Mouse (Mus musculus): ENCODE measurements at regions not wholly inside any gene's neighbourhood (a gene's known extent, or its start where the extent isn't known, plus 50 kb on each side); places are given as distances from the start of the nearest gene placed in this dataset.

DNA sequence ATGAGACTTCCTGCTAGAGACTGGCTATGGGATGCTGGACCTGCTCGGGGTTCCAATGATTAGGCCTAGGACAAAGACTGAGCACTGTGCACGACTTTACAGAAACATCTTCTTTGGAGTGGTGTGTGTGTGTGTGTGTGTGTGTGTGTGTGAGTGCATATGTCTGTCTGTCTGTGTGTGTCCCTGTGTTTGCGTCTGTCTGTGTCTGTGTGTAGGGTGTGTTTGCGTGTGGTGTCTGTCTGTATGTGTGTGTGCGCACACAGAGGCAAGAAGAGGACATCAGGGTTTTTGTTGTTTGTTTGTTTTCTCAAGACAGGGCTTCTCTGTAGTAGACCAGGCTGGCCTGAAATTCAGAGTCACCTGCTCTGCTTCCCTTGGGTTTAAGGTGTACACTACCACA is 51.9 kb upstream of the Slco4a1 start:
- CTCF ChIA-PET = no interaction called here

DNA sequence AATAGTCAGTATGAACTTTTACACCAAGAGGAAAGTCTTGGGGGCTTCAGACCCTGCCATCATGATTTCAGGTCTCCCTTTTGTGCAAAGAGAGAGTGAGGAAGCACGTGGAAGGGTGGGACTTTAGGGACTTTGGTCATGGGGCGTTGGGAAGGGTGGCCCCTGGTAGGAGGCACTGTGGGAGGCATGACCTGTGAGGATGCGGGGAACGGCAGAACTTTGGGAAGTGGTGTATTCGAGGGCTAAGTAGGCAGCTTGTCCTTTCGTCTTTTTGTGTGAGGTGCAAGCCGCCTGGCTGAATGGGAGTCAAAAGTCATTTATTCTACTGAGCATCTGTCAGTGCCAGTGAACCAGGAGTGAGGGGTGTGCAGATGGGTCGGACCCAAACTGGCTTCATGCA is 52.4 kb upstream of the Slco4a1 start:
- CTCF ChIA-PET = no interaction called here

DNA sequence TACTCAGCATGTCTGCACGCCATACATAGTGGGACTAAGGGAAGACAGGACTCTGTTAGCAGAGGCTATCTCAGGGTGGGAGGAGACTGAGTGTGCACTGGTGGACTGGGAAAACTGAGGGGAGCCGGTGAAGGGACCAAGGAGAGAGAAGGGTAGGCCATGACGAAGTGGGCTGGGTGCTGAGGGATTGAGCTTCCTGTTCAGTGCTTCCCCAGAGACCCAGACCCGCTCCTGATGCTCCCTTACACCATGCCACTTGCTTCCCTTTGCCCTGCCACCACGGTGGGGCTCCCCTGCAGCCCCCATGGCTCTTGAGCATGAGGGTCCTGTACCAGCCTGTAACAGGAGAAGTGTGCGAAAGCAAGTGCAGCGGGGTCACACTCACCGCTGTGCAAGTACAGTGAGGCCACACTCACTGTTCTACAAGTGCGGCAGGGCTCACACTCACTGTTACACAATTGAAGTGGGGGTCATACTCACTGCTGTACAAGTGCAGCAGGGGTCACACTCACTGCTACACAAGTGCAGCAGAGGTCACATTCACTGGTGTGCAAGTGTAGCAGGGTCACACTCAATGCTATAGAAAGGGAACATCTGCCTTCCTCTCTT is 53.1 kb upstream of the Slco4a1 start:
- CTCF ChIA-PET = no interaction called here

DNA sequence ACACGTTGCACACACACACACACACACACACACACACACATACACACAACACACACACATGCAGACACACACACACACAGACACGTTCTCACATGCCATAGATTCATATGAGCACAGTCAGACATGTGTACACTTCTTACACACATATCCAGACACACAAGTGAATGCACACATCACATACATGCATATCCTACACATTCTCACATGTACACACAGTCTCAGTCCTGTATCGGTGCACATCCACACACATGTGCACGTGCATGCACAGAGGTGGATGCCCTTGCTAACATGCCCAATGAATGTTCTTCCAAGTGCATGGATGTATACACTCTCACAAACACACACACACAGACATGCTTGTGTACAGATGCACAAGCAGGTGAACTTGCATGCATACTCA is 53.6 kb upstream of the Slco4a1 start:
- CTCF ChIA-PET = no interaction called here

DNA sequence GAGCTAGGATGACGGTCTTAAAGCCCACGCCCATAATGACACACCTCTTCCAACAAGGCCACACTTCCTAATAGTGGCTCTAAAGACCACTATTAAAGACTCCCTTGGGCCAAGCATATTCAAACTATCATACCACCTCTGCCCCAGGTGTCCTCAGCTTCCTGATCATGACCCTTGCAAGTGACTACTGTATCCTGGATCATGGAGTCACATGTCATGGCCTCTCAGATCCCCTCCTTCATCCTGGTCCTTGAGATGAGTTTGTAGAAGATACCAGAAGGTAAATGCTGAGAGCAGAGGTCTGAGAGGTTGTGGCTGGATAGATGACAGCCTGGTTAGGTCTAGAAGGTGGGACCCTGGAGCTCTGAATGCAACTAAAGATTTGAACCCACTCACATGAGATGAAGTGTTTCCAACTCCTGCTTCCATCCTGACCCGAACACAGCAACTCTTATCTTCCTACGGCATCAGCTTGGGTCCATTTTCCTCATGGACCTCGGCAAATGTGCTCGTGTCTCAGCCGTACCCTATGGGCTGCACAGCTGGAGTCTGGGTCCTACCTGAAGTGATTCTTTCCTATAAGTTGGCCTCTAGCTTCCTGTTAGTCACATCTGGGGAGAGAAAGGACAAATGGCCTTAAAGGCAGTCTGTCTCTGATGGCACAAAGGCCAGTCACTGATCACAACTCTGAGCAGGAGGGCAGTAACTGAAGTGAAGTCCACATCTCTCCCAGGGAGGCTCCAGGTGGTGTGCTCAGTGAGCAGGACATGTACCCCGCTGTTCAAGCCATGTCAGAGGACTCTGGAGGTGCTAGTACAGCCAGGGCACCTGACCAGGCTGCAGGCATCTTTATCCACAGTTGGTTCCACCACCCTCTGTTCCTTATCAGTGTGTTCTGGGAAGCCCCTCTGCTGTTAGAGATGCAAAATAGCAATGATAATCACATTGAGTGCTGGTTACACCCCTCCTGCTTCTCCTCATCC is 54.3 kb upstream of the Slco4a1 start:
- CTCF ChIA-PET = no interaction called here

DNA sequence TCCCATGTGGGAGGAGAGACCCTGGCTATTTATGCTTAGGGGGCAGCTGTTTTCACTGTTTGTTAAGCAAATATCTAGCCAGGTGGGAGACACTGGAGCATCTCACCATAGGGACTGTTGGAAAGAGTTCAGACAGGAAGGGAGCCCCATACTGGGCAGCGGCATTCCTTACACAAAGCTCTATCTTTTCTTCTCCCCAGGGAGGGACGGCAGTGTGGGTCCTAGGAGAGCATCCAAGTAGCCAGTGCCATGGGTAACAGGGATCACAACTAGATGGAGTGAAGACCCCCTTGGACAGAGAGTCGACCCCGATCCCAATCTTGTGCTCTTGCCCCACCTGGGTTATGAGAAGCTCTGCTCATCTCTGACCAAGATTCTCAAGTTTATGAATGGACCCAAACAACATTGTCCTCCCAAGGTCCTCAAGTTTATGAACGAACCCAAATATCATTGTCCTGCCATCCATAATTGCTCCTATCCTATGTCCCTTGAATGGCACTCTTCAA is 55.5 kb upstream of the Slco4a1 start:
- CTCF ChIA-PET = interaction anchor here (0.5 kb wide), 1 partner anchor 51 kb away, joined by 4 read pairs; no protein-coding TSS in a partner anchor

DNA sequence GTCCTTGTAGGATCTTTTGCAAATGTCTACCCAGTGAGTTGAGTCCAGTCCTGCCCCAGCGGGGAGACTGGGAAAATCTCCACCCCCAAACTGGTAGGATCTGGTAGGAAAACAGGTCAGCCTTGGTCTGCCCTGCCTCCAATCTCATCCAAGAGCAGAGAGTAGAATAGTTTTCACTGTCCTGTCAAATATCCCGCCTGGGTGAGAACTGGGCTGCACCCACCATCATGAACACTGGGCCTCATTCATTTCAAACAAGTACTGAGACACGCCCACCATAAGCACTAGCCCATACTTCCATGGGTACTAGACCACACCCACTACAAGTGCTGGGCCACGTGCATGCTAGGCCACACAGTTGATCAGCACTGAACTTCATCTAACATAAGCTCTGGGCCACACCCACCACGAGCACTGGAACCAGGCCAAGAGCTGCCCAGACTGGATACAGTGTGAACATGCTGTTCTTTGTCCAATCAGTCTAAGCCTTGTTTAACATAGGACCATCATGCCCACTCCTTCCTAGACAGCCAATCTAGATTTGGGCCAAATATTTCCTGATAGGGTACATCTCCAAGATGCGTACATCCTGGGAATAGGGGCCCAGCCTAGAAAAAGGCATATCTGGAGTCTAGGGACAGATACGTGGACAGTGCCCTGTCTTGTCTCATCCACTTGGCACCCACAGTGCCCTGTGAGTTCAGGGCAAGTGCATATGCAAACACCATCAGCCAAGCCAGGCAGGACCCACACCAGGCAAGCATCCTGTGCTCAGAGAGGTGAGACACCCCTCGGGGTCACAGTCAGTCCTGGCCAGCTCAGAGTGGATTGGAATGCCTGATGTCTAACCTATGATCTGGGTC is 56.2 kb upstream of the Slco4a1 start:
- CTCF ChIA-PET = no interaction called here

DNA sequence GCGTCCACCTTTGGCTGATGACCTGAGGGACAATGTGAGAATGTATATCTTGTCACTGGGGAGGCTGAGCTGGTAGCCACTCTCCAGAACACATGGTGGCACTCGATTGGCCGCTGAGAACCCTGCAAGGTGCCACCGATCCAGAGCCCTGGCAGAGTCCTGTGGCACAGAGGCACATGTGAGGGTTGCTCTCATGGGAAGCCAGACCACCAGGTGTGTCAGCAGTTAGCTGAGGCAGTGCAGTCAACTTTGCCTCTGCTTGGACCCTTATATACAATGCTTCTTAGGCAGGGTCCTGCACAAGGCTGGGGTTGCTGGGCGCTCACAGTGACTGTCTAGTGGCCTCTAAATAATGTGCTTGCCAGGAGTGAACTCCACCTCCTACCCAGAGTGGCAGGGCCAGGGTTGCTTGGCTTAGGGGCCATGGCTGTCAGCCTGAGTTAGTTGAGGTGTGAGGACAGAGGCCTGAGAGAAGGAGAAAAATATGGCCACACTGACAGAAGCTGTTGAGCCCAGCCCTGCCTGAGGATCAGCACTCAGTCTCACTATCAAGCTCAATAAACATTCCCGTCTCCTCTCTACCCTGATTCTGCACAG is 57.1 kb upstream of the Slco4a1 start:
- CTCF ChIA-PET = no interaction called here

DNA sequence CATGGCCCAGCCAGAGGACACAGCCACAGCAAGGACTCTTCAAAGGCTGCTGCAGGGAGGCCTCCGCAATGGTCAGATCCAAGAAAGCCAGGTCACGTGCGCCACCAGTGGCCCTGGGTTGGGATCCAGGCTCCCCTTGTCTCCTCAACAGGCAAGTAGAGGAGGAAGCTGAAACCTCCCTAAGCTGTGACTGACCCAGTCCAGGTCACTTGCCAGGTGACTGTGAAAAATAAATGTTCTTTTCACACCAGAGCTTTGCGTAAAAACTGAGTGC is 57.6 kb upstream of the Slco4a1 start:
- CTCF ChIA-PET = no interaction called here

DNA sequence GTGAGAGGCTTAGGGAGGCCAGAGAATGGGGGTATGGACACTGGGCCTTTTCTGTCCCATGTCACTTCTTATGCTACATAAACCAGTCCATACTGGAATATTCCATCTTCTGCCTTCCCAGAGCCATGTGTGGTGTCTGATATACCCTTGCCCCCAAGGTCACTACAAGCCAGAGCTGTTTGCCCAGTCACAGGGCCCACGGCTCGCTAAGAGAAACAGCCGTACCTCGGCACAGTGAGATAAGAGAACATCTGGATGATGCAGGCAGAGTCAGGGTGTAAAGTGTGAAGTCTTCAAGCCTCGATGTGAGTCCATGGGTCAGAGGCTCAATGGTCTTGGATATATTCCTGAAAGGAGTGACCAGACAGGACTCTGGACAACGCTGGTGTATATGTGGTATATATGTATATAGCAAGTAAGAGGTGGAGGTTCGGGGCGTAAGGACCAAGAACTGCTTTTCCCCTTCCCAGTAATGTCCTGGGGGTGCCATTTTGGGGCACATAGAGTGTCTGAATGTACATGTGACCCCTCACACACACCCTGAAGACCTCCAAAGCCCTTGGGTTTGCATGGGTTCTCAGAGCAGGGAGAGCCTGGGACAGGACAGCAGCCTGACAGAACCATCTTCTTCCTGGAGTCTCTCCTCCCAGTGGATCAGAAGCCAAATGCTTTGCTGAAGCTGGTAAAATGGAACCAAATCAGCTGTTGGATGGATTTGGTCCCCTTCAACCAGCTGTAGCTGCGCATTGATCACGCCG is 58.1 kb upstream of the Slco4a1 start:
- CTCF ChIA-PET = no interaction called here

DNA sequence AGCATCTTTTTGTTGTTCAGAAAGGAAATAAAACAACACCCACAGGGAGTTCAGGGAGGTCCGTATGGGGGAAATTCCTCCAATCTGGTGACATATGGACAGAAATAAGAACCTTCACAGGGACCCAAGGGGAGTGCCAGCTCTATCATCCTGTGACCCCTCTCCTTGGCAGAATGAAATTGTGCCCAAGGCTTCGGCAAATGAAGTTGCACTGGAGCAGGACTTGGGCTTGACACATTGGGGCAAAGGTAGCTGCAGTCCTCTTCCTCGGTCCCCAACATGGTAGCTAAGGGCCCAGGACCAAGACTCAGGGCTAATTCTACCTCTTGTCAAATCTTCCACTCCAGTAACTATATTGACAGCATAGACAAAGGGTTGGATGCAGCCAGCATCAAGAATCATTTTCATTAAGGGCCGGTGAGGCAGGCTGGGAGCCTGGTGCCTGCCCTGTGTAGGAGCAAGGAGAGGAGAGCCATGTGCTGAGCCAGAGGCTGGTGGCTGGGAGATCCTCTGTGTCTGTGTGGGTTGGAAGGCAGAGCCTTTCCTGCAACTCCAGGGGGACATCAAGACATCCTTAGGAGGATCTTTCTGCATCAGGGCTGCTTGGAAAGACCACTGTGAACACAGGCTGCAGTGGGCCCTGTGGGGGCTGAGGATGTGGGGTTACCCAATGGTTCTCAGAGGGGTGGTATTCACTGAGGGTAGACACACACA is 59.2 kb upstream of the Slco4a1 start:
- CTCF ChIA-PET = interaction anchor here (0.5 kb wide), 1 partner anchor 10 kb away, joined by 4 read pairs; no protein-coding TSS in a partner anchor

DNA sequence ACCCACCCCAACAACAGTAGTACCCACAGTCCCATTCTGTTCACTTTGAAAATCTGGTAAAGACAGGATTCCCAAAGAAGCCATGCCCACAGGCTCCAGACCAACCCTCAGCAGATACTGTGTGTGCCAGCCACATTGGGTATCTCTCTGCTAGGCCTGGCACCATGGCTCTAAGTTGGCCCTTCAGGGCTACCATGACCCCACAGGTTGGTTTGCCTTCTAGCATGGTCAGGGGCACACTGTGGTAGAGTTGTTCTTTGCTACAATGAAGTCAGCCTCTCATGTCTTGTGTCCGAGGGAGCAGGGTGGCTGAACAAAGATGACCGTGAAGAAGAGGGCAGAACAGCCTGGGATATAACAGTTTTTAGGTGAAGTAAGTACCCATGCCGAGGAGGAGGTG is 59.8 kb upstream of the Slco4a1 start:
- CTCF ChIA-PET = no interaction called here

DNA sequence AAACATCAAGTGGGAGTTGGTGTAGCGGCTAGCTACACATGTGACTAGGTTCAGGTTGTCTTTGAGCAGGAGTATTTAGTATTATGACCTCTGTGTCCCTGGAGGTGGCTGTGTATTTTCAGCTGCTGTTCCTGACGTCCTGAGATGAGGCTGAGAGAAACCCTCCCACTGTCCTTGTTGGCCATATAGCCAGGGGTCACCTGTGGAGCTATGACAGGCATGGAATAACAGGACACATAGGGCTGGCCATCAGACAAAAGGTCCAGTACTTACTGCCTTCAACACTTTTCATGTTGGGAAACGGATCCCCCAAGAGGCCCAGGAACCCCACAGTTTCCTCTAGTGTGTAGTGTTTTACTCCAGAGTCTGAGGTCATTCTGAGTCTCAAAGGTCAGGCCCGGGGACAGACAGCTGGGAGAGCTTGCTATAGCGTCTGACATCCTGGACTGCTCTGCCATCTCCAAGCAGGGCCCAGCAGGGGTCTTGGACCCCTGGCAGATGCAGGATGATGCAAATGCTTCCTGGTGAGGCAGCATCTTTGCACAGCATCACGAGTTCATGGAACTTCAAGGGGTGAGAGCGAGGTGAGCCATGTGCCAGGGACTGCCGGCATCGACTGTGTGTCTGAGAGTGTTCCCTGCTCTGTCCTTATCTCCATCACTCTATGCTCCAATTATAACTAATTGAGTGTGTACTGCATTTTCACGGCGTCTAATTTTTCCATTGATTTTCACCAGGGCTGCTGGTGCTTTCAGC is 60.6 kb upstream of the Slco4a1 start:
- CTCF ChIA-PET = no interaction called here

DNA sequence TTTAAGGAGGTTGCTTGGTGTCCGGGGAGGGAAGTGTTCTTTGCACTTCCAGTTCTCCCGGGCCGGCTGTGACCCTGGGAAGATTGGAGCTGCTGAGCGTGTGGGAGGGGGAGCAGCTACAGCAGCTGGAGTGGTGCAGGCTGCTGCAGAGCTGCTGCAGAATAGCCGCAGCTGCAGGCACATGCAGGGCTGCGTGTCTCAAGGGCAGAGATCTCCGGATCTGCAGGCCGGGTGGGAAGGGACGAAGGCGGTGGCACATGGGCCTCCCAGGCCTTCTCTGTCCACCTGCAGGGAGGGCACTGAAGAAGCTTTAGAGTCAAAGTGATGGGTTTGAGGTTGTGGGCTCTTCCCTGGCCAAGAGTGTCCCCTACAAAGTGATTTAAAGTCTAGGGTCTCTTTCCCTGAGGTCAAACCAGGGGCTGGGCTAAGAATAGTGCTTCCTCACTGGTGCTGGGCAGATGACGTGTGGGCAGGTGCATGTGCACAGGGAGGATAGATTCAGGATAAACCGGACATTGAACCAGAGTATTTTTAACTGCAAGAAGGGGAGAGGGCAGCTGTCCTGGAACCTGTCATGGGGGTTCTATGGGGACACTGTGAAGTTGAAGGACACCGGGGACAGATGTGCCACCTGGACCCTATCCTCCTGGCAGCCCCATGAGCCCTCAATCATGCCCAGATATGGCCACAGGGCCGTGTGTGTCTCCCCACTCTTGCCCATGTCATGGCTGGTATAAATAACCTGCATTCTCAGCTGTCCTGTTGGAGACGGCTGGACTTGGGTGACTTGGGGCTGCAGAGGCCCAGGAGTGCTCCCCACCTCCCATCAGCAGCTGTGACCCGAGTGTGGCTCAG is 58.6 kb upstream of the Gata5 start:
- CTCF ChIA-PET = no interaction called here

DNA sequence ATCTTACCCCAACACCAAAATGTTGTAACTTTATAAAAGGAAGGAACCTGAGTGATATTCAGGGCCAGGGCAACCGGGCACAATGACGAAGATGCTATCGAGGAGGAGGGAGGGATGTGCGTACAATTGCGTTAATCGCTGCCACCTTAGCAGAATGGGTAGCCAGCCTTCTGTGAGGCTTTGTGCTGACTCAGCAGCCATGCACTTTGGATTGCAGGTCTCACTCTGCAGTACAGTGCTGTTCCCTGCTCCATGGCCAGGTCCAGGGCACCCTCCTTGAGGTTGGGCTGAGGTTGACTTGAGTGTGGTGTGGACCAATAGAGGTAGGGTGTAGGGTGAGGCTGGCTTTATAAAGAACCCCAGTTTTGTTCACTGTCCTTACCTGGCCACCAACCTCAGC is 57.8 kb upstream of the Gata5 start:
- CTCF ChIA-PET = no interaction called here

DNA sequence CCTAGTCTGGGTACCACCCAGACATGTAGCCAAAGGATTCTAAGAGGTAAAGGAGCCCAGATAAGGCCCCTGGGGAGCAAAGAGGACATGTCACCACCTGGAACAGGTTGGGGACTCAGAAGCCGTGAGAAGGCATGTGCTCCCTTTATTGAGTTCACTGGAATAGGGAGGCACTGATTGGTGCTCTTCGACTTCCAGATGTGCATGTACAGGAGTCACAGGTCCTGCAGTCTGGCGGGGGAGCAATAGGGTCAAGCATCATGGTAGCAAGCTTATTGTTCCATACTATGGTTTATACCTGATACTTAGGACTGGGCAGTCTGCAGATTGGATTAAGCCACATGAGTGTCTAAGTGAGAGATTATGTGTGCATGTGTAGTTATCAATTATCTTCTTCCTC is 56.9 kb upstream of the Gata5 start:
- CTCF ChIA-PET = no interaction called here

DNA sequence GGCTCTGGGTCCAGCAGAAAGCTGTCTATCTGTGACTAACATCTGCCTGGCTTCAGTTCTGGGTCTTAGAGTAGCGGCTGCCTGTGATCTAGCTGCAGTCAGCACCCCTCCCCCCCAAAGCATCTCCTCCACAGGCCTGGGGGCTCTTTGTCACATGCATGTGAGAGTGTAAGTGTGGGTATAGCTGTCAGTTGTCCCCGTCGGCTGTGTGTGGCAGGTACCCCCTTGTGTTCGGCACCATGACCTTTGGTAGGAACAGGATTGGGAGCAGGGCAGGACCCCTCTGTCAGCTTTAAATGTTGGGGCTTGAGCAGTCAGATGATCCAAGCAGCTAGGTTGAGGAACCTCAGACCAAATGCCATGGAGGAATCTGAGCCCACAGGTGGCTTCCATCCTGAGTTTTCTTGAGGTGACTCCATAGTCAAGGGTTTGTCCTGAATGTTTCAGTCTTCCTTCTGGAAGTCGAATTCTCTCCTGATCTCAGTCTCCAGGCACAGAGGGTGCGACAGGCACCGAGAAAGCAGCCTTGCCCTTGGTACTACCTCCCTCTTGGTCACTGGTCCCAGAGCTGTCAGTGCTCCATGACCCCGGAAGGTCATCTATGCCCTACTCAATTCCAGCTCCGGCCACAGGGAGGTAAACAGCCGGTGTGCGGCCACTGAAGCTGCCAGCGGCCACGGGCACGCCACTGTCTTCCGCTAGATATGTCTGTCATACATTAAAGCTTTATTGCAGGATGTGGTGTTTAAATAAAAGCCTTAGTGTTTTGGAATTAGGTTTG is 55.9 kb upstream of the Gata5 start:
- CTCF ChIA-PET = interaction anchor here (0.5 kb wide), 1 partner anchor 462 kb away, joined by 3 read pairs; no protein-coding TSS in a partner anchor

DNA sequence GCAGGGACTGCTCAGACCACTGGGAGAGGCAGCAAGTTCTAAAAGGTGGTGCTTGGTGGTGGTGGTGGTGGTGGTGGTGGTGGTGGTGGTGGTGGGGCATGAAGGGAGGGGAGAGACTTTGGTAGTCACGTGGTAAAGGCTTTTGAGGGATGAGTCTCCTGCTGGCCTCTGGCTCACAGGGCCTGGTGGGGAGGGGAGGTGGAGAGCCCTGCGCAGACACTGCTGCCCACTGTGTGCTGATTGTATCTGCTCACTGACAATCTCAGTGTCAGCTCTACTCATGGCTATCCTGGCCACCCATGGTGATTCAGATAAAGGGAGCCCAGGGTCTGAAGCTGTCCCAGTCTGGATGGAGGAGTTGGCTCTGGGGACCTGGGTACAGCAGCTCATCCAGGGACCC is 55.0 kb upstream of the Gata5 start:
- CTCF ChIA-PET = interaction anchor here (0.5 kb wide), 1 partner anchor 461 kb away, joined by 3 read pairs; no protein-coding TSS in a partner anchor

Measured in spleen, embryonic (tissue).